Mouse (Mus musculus): ENCODE data around the gene Ankrd23.

- TF ChIP-seq CTCF (IDR thresholded peaks at IDR 0.05; ENCODE audit: low read depth) = no peak
- TF ChIP-seq EP300 (IDR thresholded peaks at IDR 0.05; ENCODE audit: low read depth) = no peak
Observed at GRCm38 (mm10) chr1:36552506-36552905, 15.8 kb upstream of the Ankrd23 start.
